9 mouse cellular contexts compared by ENCODE assay signal in the genomic region with DNA sequence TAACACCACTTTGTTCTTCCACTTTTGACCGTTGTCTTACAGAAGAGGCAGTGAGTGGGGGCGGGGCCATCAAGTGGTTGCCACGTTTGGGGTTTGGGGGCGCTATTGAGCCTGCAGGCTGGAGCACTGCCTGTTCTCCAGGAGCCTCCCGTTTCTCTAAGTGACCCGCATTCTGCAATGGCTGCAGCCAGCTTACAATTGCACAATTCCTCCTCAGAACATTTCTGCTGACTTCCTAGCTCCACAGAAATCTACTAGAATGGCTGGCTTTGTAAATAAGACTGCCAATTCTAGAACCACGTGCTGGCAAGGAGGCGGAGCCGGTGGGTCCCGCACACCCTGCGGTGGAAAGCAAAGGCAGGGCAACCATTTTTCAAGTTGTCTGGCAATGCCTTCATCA. TPM values are rescaled to one million over a fixed set of nuclear protein-coding genes. Genes with fewer than 3 reads are reported as not detected.
DNase-seq lines count a peak whose midpoint lies in the region; ATAC-seq and TF ChIP-seq lines count a peak whose summit lies in the region.
"Had no signal": no experiment of that assay in that cellular context is flagged by ENCODE, and none has a peak within 500 bp of the region (broad histone marks: within the 10 kb centered on the region; RNA-seq: fewer than 3 reads in every experiment).

No protein-coding gene starts in this region.

- no peak overlapping the region for H3K27ac ChIP-seq in intestine, embryonic 16.5 days (ENCODE audit: low read length)
- H3K27ac ChIP-seq in liver, adult 2 months (replicated peaks; ENCODE audit: insufficient read depth, low read depth, low read length) = no peak overlapping the region
- no peak overlapping the region for H3K27ac ChIP-seq in forebrain, embryonic 15.5 days (replicated peaks)

- H3K4me3 ChIP-seq in intestine, embryonic 16.5 days (ENCODE audit: low read length) = no peak overlapping the region
- no peak overlapping the region for H3K4me3 ChIP-seq in liver, adult 2 months (ENCODE audit: insufficient read depth, low read depth, low read length)
- H3K4me3 ChIP-seq in forebrain, embryonic 15.5 days = no peak overlapping the region

- H3K79me2 ChIP-seq in liver, adult 2 months (ENCODE audit: control insufficient read depth, insufficient read depth, low read length) = no peaks in the 10 kb centered on the region

- no peaks in the 10 kb centered on the region for H3K36me3 ChIP-seq in intestine, embryonic 16.5 days (ENCODE audit: control insufficient read depth, insufficient read depth, low read length)
- H3K36me3 ChIP-seq in liver, adult 2 months (ENCODE audit: control insufficient read depth, insufficient read depth, low read length) = no peaks in the 10 kb centered on the region
- H3K36me3 ChIP-seq in forebrain, embryonic 15.5 days = no peaks in the 10 kb centered on the region

- H3K4me1 ChIP-seq in intestine, embryonic 16.5 days (ENCODE audit: control insufficient read depth, insufficient read depth, low read length) = no peaks in the 10 kb centered on the region
- no peaks in the 10 kb centered on the region for H3K4me1 ChIP-seq in liver, adult 2 months (ENCODE audit: control insufficient read depth, insufficient read depth, low read length)
- no peaks in the 10 kb centered on the region for H3K4me1 ChIP-seq in forebrain, embryonic 15.5 days

- peak; percentile 26 for DNase-seq in embryo, embryonic 10 days (ENCODE audit: low spot score)
- DNase-seq in embryo, embryonic 9.5 days (ENCODE audit: extremely low spot score) = no peak
- DNase-seq in MEL-GATA-1-ER (ENCODE audit: extremely low read depth, low read depth) = peak; percentile 43
- peak; percentile 46 for DNase-seq in fibroblast of lung, adult 2 months (ENCODE audit: low read depth)
- DNase-seq in liver, adult 2 months (ENCODE audit: extremely low read depth, low read depth, low spot score) = peak; percentile 58
- DNase-seq in right cerebral cortex, adult 18-20 months = peak; percentile 31

- no peak for TF ChIP-seq POLR2A in liver, adult 2 months (IDR thresholded peaks at IDR 0.05; ENCODE audit: extremely low read depth, insufficient read depth, low read length)

- peak; percentile 40 for TF ChIP-seq CTCF in liver, adult 2 months (IDR thresholded peaks at IDR 0.05; ENCODE audit: low read depth, low read length)

- H3K27me3 ChIP-seq in intestine, embryonic 16.5 days (replicated peaks; ENCODE audit: control insufficient read depth, insufficient read depth, low read length) = no peaks in the 10 kb centered on the region
- H3K27me3 ChIP-seq in liver, adult 2 months (ENCODE audit: control insufficient read depth, insufficient read depth, low read length) = no peaks in the 10 kb centered on the region
- H3K27me3 ChIP-seq in forebrain, embryonic 15.5 days = no peaks in the 10 kb centered on the region

- peaks cover 3% of the 10 kb centered on the region; the same call in 1 of the 2 replicates for H3K9me3 ChIP-seq in intestine, embryonic 16.5 days (ENCODE audit: control insufficient read depth, low read length)
- H3K9me3 ChIP-seq in forebrain, embryonic 15.5 days = no peaks in the 10 kb centered on the region

- ATAC-seq in intestine, embryonic 16.5 days = no peak
- ATAC-seq in forebrain, embryonic 15.5 days (replicated peaks) = no peak

- no peak overlapping the region for H3K9ac ChIP-seq in intestine, embryonic 16.5 days (ENCODE audit: low read depth, low read length)
- H3K9ac ChIP-seq in liver, adult 2 months (ENCODE audit: low read depth, low read length) = no peak overlapping the region
- H3K9ac ChIP-seq in forebrain, embryonic 15.5 days (replicated peaks) = no peak overlapping the region

- 0 out of 2 replicates have a peak overlapping the region, but pooled peaks have one; percentile 10 for H3K4me2 ChIP-seq in intestine, embryonic 16.5 days (ENCODE audit: low read depth, low read length)
- H3K4me2 ChIP-seq in forebrain, embryonic 15.5 days (replicated peaks) = no peak overlapping the region

- 28% methylated on average over 11 of the region's 11 CpGs for WGBS in intestine, embryonic 16.5 days
- 17% methylated on average over 11 of the region's 11 CpGs for WGBS in liver, adult 2 months
- 44% methylated on average over 11 of the region's 11 CpGs for WGBS in forebrain, embryonic 15.5 days

RNA-seq across cellular contexts. Expression of gene Nlrp3, which starts 3.0 kb away (rescaled TPM):
- 0.35 and 0.51 TPM in 2 replicates for polyA plus RNA-seq in intestine, embryonic 16.5 days (2015; fragmentation: Nextera tagmentation; extraction: Ambion mirVana)
- total RNA-seq in liver, adult 2 months (2014; rRNA removed) = 0.55 and 0.60 TPM in 2 replicates
- polyA plus RNA-seq in liver, adult 2 months (2012; rRNA removed) = 0.14 and 0.44 TPM in 2 replicates
- polyA plus RNA-seq in forebrain, embryonic 15.5 days (2015; fragmentation: Nextera tagmentation; extraction: Ambion mirVana) = 0.15 and 0.29 TPM in 2 replicates

RNA-seq across cellular contexts. Expression of gene Zkscan17, which starts 11.8 kb away (rescaled TPM):
- polyA plus RNA-seq in intestine, embryonic 16.5 days (2015; fragmentation: Nextera tagmentation; extraction: Ambion mirVana) = 13.8 and 14.7 TPM in 2 replicates
- total RNA-seq in liver, adult 2 months (2014; rRNA removed) = 5.1 and 7.1 TPM in 2 replicates
- 8.0 and 9.4 TPM in 2 replicates for polyA plus RNA-seq in liver, adult 2 months (2012; rRNA removed)
- polyA plus RNA-seq in forebrain, embryonic 15.5 days (2015; fragmentation: Nextera tagmentation; extraction: Ambion mirVana) = 17.2 and 17.8 TPM in 2 replicates

RNA-seq across cellular contexts. Expression of gene Olfr222, which starts 37.6 kb away (rescaled TPM):
- not detected in 2 replicates for polyA plus RNA-seq in intestine, embryonic 16.5 days (2015; fragmentation: Nextera tagmentation; extraction: Ambion mirVana)
- not detected in 2 replicates for total RNA-seq in liver, adult 2 months (2014; rRNA removed)
- polyA plus RNA-seq in liver, adult 2 months (2012; rRNA removed) = not detected in 2 replicates
- not detected in 2 replicates for polyA plus RNA-seq in forebrain, embryonic 15.5 days (2015; fragmentation: Nextera tagmentation; extraction: Ambion mirVana)
- polyA plus RNA-seq: heart, embryonic 14.5 days had no signal

RNA-seq across cellular contexts. Expression of gene Olfr223, which starts 54.7 kb away (rescaled TPM):
- polyA plus RNA-seq in intestine, embryonic 16.5 days (2015; fragmentation: Nextera tagmentation; extraction: Ambion mirVana) = not detected in 2 replicates
- total RNA-seq in liver, adult 2 months (2014; rRNA removed) = not detected in 2 replicates
- polyA plus RNA-seq in liver, adult 2 months (2012; rRNA removed) = not detected in 2 replicates
- not detected in 2 replicates for polyA plus RNA-seq in forebrain, embryonic 15.5 days (2015; fragmentation: Nextera tagmentation; extraction: Ambion mirVana)
- polyA plus RNA-seq: heart, embryonic 14.5 days had no signal
